Mouse (Mus musculus) layer of hippocampus, adult 11-12 months (tissue): ENCODE measurements around the gene Ece1.

Source experiments
- DNase-seq: peaks from one replicate; pipeline ENCODE4 v3.0.0; 2022; ENCODE audit warnings: low spot score

Gene Ece1

GRCm38 (mm10) chr4:137917591-137917990, 55.6 kb downstream of the Ece1 start:
- DNase-seq, result no peak

DNA sequence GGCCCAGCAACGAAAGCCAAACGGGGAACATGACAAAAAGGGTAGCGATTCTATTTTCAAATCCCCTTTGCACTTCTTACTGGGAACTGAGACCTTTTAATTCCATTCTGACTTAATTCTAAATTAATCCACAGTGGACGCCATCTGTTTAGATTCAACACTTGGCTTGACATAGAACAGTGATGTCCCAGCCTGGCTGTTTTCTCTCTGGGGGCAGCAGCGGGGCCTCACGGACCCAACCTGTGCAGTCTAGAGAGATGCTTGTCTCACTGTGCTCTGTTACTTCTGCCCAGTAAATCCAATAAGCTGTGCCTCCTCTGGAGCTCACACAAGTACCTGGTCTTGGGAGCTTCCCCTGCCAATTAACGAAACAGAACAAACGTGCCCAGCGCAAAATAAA, 56.5 kb downstream of the Ece1 start:
- DNase-seq, result no peak

DNA sequence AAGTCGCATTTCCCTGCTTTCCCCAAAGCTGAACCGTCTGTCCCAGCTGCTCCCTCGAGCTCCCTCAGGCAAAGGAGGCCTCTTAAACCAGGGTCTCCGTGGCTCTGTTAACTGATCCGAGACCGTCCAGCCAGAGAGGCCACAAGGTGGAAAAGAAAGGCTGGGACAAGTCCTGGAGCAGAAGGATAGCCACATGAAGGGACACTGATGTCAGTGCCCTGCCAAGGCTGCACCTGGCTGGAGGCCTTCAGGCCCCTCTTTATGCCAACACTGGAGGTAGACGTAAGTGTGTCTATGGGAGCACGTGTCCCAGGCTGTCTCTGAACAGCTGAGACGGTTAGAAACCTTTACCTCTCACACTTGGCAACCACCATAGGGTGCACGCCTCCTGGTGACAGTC, 57.1 kb downstream of the Ece1 start:
- DNase-seq, result no peak

- no peak for DNase-seq
Observed at GRCm38 (mm10) chr4:137920005-137920404, 58.0 kb downstream of the Ece1 start.

DNA sequence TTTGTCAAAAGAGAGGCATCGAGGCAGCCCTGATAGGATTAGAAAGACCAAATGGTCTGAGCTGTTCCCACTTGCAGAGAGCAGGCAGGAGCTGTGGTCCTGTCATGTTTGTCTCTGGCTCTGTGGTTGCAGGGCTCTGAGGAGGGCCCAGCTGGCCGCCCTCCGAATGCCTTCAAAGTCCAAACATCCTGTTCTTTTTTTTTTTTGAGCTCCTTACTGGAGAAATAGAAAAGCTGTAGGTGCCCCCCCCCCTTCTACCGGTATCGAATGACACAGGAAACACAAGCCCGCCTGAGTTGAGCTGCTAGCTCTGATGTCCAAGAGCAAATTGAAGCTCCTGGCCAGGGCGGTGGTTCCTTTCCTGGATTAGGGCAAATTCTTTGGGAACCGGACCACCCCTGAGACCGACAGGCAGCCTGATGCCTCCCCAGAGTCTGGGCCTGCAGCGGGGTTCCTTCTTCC, 58.5 kb downstream of the Ece1 start:
- no peak for DNase-seq

DNA sequence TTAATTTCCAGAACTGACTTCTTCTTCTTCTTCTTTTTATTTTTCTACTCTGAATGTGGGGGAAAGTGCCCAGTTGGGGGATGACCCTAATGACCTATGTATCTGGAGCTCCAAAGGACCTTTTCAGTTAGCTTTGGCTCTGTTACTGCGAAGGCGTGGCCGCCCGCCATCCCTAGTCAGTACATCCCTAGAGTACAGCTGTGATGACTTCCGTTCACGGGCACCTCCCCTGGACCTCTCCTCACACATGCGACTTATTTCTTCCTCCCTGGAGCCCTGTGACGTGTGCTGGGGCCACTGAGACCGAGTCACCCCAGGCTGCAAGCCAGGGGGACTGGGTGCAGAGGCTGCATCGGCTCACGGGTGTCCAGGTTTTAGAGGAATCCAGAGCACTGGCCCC, 59.5 kb downstream of the Ece1 start:
- DNase-seq, result no peak

DNA sequence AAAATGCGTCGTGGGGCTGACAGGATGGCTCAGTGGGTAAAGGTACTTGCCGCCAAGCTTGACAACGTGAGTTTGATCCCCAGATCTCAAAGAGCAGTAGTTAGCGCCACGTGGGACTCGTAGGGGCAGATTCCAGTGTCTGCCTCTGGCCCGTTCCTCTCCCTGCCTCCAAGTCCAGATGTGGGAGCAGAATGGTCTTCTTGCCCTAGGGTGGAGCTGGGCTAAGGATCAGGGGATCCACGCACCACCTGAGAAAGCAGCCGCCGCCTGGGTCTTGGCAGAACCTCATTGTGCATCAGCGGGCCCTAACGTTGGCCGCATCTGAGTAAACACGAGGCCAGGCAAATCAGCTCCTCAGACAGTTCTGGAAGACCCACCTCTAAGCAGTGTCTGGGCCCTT, 61.0 kb downstream of the Ece1 start:
- DNase-seq, result no peak

- DNase-seq, result no peak
Observed at GRCm38 (mm10) chr4:137925176-137925575, 63.1 kb downstream of the Ece1 start.

GRCm38 (mm10) chr4:137926161-137926560, 64.1 kb downstream of the Ece1 start:
- DNase-seq, result no peak

GRCm38 (mm10) chr4:137927136-137927535, 65.1 kb downstream of the Ece1 start:
- no peak for DNase-seq

DNA sequence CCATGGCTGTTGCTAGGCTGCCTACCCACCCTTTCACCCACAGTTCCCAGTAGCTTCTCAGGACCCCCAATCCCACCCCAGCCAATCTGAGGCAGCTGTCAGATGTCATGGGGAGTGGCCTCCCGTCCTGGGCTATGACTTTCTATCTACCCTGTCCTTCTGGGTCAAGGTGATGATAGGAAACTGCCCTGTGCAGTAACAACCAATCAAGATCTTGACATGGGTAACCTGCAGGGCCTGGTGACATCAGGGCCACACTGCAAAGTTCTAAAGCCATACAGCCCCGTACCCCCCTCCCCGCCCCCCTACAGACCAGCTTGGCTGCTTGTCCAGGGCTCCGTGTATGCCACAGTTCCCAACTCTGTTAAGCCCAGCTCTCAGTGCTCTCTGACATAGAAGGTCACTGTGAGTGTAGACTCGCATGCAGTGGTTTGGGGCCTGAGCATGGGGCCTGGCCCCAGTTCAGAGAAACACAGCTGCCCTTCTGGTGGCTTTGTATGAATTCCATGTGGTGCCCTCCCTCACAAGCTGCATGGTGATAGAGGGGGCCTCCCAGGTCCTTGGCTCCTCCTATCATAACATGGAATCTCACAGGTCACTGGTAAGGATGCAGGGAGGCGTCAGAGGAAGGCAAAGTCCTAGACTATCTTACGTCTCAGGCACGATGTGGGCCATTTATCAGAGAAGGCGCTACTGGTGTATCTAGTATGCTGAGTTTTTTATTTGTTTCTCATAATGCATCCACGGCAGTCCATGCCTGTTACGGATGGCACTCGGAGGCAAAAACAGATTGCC, 65.9 kb downstream of the Ece1 start:
- DNase-seq, result no peak

- DNase-seq, result no peak
Observed at GRCm38 (mm10) chr4:137928813-137929212, 66.8 kb downstream of the Ece1 start.

GRCm38 (mm10) chr4:137929341-137930016, 67.4 kb downstream of the Ece1 start:
- no peak for DNase-seq

- no peak for DNase-seq
Observed at GRCm38 (mm10) chr4:137930500-137931008, 68.5 kb downstream of the Ece1 start.

DNA sequence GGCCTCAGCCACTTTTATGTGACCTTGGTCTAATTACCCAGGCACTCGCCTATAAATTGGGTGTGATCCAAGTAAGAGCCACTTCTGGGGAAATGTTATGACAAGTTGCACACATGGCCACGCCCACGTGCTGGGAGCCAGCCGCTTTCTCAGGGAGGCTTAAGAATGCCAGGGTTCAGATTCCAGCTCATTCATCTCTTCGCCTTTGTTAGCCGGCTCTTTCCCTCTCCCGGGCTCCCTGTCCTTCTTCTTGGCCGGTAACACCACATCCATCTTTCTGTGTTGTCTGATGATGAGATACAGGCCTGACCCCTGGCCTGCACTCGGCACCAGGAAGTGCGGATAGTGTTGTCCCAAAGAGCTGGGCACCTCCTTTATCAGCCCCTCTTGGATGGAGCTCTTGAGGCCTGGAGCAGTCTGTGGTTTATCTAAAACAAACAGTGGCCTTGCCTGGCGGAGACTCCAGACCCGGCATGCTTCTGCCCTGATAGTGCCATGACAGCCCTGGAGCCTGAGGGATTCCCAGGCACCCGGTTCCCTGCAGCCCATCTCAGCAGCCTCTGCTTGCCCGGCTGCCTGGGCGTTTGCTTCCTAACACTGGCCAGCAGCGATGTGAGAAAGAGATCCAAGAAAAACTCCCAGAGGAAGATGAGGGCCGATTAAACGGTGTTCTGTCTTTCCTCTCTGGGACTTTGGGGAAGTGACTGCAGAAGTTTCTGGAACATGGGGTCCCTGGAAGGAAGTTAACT, 69.1 kb downstream of the Ece1 start:
- peak; percentile 35 for DNase-seq

GRCm38 (mm10) chr4:137932554-137933178, 70.6 kb downstream of the Ece1 start:
- no peak for DNase-seq

GRCm38 (mm10) chr4:137933328-137933727, 71.3 kb downstream of the Ece1 start:
- no peak for DNase-seq

GRCm38 (mm10) chr4:137936134-137936533, 74.1 kb downstream of the Ece1 start:
- DNase-seq, result no peak

- DNase-seq, result no peak
Observed at GRCm38 (mm10) chr4:137940061-137940460, 78.0 kb downstream of the Ece1 start.

DNA sequence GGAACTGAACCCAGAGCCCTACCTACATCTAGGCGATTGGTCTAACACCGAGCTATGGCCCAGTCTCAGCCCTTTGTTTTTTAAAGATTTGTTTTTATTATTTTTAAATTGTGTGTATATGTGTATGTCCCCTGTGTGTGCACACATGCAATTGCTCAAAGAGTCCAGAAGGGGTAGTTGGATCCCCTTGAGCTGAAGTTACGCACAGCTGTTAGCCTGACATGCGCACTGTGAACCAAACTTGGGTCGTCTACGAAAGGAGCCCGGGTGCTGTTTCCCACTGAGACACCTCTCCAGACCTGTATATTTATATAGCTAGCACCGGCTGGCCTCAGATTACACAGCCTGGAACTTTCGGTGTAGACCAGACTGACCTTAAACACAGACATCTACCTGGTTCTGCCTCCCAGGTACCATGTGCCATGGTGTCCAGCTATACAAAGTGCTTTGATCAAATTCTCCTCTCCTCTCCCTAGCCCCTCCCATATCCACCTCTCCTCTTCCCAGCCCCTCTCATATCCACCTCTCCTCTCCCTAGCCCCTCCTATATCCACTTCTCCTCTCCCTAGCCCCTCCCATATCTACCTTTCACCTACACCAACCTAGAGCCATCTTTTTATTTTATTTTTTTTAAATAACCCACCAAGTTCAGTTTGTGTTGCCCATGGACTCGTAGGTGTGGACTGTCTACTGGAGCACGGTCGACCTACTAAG, 79.3 kb downstream of the Ece1 start:
- no peak for DNase-seq
